Mouse (Mus musculus) layer of hippocampus, adult 8-10 months (tissue): ENCODE results near the gene Lmo2. TPM values are rescaled to one million over a fixed set of nuclear protein-coding genes. Genes with fewer than 3 reads are reported as not detected.

ENCODE experiments used
- total RNA-seq, 4 experiments: library from RNA; stranded (reverse); gene quantifications; 2 replicates each; pipeline ENCODE4 v1.2.4; 2022

Lmo2 gene
- total RNA-seq, 4 experiments from 2014 or later = 16.1 to 29.7 (median 21.3) TPM

Other genes with a start within 250 kb of the Lmo2 start
- 10 to 100 TPM; 34.9 to 45.8 (median 37.0) TPM for gene Nat10, start 196.7 kb upstream of the Lmo2 start, total RNA-seq
- 100 to 1,000 TPM; 280 to 296 (median 288) TPM for gene Caprin1, start 160.3 kb upstream of the Lmo2 start, total RNA-seq
- 10 to 100 TPM; 42.1 to 51.9 (median 47.6) TPM for gene Fbxo3, start 69.7 kb downstream of the Lmo2 start, total RNA-seq
- gene 4931422A03Rik, start 70.4 kb downstream of the Lmo2 start, total RNA-seq = under 1 TPM in 1 of 4 experiments, not detected in 3; 0.53 TPM
- gene Gm10912, start 107.8 kb downstream of the Lmo2 start, total RNA-seq = under 1 TPM; 0.28 to 0.81 (median 0.60) TPM
- not detected for gene Gm10799, start 110.6 kb downstream of the Lmo2 start, total RNA-seq
- gene Cd59b, start 111.9 kb downstream of the Lmo2 start, total RNA-seq = 1 to 10 TPM in 2 of 4 experiments, under 1 TPM in 1, not detected in 1; 0.85 to 2.1 (median 1.6) TPM
- 1 to 10 TPM; 3.9 to 7.6 (median 5.0) TPM for gene Cd59a, start 137.8 kb downstream of the Lmo2 start, total RNA-seq
- under 1 TPM in 1 of 4 experiments, not detected in 3; 0.54 TPM for gene A930018P22Rik, start 164.8 kb downstream of the Lmo2 start, total RNA-seq